In the genomic region with DNA sequence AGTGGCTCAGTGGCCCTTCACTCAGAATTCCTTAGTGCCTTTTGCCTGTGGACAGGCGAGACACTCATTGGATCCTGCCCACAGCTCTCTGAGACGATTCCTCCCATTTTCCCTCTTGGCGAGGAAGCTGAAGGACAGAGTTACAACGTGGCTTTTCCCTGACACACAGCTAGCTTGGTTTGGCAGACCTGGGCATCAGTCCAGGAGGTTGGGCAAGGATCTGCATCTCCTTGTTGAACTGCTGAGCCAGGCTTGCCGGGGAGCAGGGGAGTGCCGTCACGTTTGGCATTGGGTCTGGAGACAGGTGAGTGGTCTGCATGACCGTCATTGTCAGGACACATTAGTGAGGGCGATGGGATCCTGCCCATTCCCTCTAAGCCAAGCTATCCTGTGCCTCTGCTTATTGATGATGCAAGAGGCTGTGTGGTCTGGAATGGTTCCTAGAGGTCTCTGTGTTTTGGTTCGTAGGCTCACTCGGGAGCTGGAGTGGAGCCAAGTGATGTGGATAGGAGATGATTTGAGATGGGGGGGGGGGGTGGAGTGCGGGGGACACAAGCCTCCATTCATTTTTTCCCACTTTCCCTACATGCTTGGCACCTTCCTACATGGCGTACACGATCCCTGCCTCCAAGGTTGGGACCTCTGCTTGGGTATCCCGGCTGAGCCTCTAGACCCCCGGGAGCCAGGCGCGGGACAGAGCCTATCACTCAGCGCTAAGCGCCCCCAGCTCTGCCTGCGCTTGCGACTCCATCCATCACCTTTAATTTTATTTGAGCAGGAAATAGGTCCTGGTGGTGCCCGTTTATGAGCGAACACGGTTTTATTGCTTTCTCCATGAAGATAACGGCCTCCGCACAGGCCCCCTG, we compare ENCODE assay signal across 11 mouse cellular contexts. TPM values are rescaled to one million over a fixed set of nuclear protein-coding genes. Genes with fewer than 3 reads are reported as not detected.
DNase-seq lines count a peak whose midpoint lies in the region; ATAC-seq and TF ChIP-seq lines count a peak whose summit lies in the region.
"Had no signal": no experiment of that assay in that cellular context is flagged by ENCODE, and none has a peak within 500 bp of the region (broad histone marks: within the 10 kb centered on the region; RNA-seq: fewer than 3 reads in every experiment).

No protein-coding gene starts in this region.

- H3K9ac ChIP-seq in hindbrain, embryonic 16.5 days (ENCODE audit: low read depth, low read length): no peak overlapping the region
- no peak overlapping the region for H3K9ac ChIP-seq in hindbrain, postnatal 0 days (replicated peaks; ENCODE audit: low read length)
- no peak overlapping the region for H3K9ac ChIP-seq in midbrain, embryonic 16.5 days (ENCODE audit: low read depth, low read length)
- no peak overlapping the region for H3K9ac ChIP-seq in midbrain, embryonic 13.5 days (replicated peaks)
- H3K9ac ChIP-seq: stomach, embryonic 15.5 days had no signal

- no peak overlapping the region for H3K4me3 ChIP-seq in hindbrain, embryonic 16.5 days (ENCODE audit: low read length)
- no peak overlapping the region for H3K4me3 ChIP-seq in hindbrain, postnatal 0 days (ENCODE audit: low read length)
- no peak overlapping the region for H3K4me3 ChIP-seq in midbrain, embryonic 16.5 days (ENCODE audit: low read depth, low read length)
- H3K4me3 ChIP-seq in midbrain, embryonic 13.5 days (replicated peaks): no peak overlapping the region
- H3K4me3 ChIP-seq: stomach, embryonic 15.5 days had no signal

- 62% methylated on average over 27 of the region's 27 CpGs for WGBS in hindbrain, embryonic 16.5 days
- WGBS in hindbrain, postnatal 0 days: 56% methylated on average over 27 of the region's 27 CpGs
- 73% methylated on average over 27 of the region's 27 CpGs for WGBS in midbrain, embryonic 16.5 days
- WGBS in midbrain, embryonic 13.5 days: 84% methylated on average over 27 of the region's 27 CpGs

- ATAC-seq in hindbrain, embryonic 16.5 days: peak; percentile 52
- no peak for ATAC-seq in hindbrain, postnatal 0 days
- ATAC-seq in midbrain, embryonic 16.5 days: no peak
- ATAC-seq in midbrain, embryonic 13.5 days: no peak

- no peaks in the 10 kb centered on the region for H3K9me3 ChIP-seq in hindbrain, embryonic 16.5 days (ENCODE audit: control insufficient read depth, low read length)
- H3K9me3 ChIP-seq in hindbrain, postnatal 0 days (ENCODE audit: low read length): no peaks in the 10 kb centered on the region
- no peaks in the 10 kb centered on the region for H3K9me3 ChIP-seq in midbrain, embryonic 16.5 days (replicated peaks; ENCODE audit: control insufficient read depth, low read length, poor library complexity, severe bottlenecking)
- no peaks in the 10 kb centered on the region for H3K9me3 ChIP-seq in midbrain, embryonic 13.5 days
- H3K9me3 ChIP-seq: stomach, embryonic 15.5 days had no signal

- DNase-seq in hindbrain, postnatal 0 days (ENCODE audit: low spot score): no peak
- peak; percentile 16 for DNase-seq in urinary bladder, postnatal 25 days (ENCODE audit: low spot score)
- no peak for DNase-seq in urinary bladder, postnatal 4 days (ENCODE audit: low spot score in 2 of 2)
- peak; percentile 47 for DNase-seq in forelimb bud, embryonic 11.5 days (ENCODE audit: low read depth, low spot score)
- DNase-seq: gastrocnemius, postnatal 25 days had no signal

- peaks cover 6% of the 10 kb centered on the region for H3K4me1 ChIP-seq in hindbrain, embryonic 16.5 days (ENCODE audit: control insufficient read depth, insufficient read depth, low read depth, low read length)
- H3K4me1 ChIP-seq in hindbrain, postnatal 0 days (ENCODE audit: insufficient read depth, low read length): no peaks in the 10 kb centered on the region
- H3K4me1 ChIP-seq in midbrain, embryonic 16.5 days (ENCODE audit: control insufficient read depth, insufficient read depth, low read length): no peaks in the 10 kb centered on the region
- peaks cover 5% of the 10 kb centered on the region for H3K4me1 ChIP-seq in midbrain, embryonic 13.5 days (replicated peaks)
- H3K4me1 ChIP-seq: stomach, embryonic 15.5 days had no signal

- no peak overlapping the region for H3K27ac ChIP-seq in hindbrain, embryonic 16.5 days (ENCODE audit: low read depth, low read length)
- no peak overlapping the region for H3K27ac ChIP-seq in hindbrain, postnatal 0 days
- no peak overlapping the region for H3K27ac ChIP-seq in midbrain, embryonic 16.5 days (ENCODE audit: low read length)
- no peak overlapping the region for H3K27ac ChIP-seq in midbrain, embryonic 13.5 days
- H3K27ac ChIP-seq: stomach, embryonic 15.5 days had no signal

- no peaks in the 10 kb centered on the region for H3K27me3 ChIP-seq in hindbrain, embryonic 16.5 days (replicated peaks; ENCODE audit: control insufficient read depth, insufficient read depth, low read length)
- no peaks in the 10 kb centered on the region for H3K27me3 ChIP-seq in hindbrain, postnatal 0 days (ENCODE audit: insufficient read depth, low read length)
- no peaks in the 10 kb centered on the region for H3K27me3 ChIP-seq in midbrain, embryonic 16.5 days (ENCODE audit: control insufficient read depth, insufficient read depth, low read depth, low read length)
- no peaks in the 10 kb centered on the region for H3K27me3 ChIP-seq in midbrain, embryonic 13.5 days
- H3K27me3 ChIP-seq: stomach, embryonic 15.5 days had no signal

- no peaks in the 10 kb centered on the region for H3K36me3 ChIP-seq in hindbrain, embryonic 16.5 days (ENCODE audit: control insufficient read depth, insufficient read depth, low read length)
- no peaks in the 10 kb centered on the region for H3K36me3 ChIP-seq in hindbrain, postnatal 0 days (ENCODE audit: insufficient read depth, low read length)
- H3K36me3 ChIP-seq in midbrain, embryonic 16.5 days (ENCODE audit: control insufficient read depth, insufficient read depth, low read length): no peaks in the 10 kb centered on the region
- H3K36me3 ChIP-seq in midbrain, embryonic 13.5 days: no peaks in the 10 kb centered on the region
- H3K36me3 ChIP-seq: stomach, embryonic 15.5 days had no signal

- peak overlapping the region; percentile 31; the same call in 1 of the 2 replicates for H3K4me2 ChIP-seq in hindbrain, embryonic 16.5 days (ENCODE audit: low read length)
- H3K4me2 ChIP-seq in hindbrain, postnatal 0 days (ENCODE audit: low read depth, low read length): no peak overlapping the region
- H3K4me2 ChIP-seq in midbrain, embryonic 16.5 days (ENCODE audit: low read length): no peak overlapping the region
- no peak overlapping the region for H3K4me2 ChIP-seq in midbrain, embryonic 13.5 days (replicated peaks)
- H3K4me2 ChIP-seq: stomach, embryonic 15.5 days had no signal

- no peak for TF ChIP-seq CTCF in hindbrain, postnatal 0 days (IDR thresholded peaks at IDR 0.05; ENCODE audit: low read depth)

RNA-seq across cellular contexts. Expression of a gene that starts 9.5 kb away (rescaled TPM):
- 0.89 and 1.0 TPM in 2 replicates for polyA plus RNA-seq in hindbrain, embryonic 16.5 days (2015; fragmentation: Nextera tagmentation; extraction: Ambion mirVana)
- 2.4 and 2.8 TPM in 2 replicates for total RNA-seq in hindbrain, postnatal 0 days (2014; rRNA removed)
- polyA plus RNA-seq in hindbrain, postnatal 0 days (2015; fragmentation: Nextera tagmentation; extraction: Ambion mirVana): 0.69 and 0.83 TPM in 2 replicates
- polyA plus RNA-seq in midbrain, embryonic 16.5 days (2015; fragmentation: Nextera tagmentation; extraction: Ambion mirVana): 0.71 and 1.3 TPM in 2 replicates
- 0.13 and 0.18 TPM in 2 replicates for polyA plus RNA-seq in midbrain, embryonic 13.5 days (2015; fragmentation: Nextera tagmentation; extraction: Ambion mirVana)
- total RNA-seq: gastrocnemius, postnatal 25 days had no signal

RNA-seq across cellular contexts. Expression of a gene that starts 43.3 kb away (rescaled TPM):
- polyA plus RNA-seq in hindbrain, embryonic 16.5 days (2015; fragmentation: Nextera tagmentation; extraction: Ambion mirVana): 0.03 and 0.32 TPM in 2 replicates
- 0.14 and 0.42 TPM in 2 replicates for total RNA-seq in hindbrain, postnatal 0 days (2014; rRNA removed)
- 0.06 and 0.15 TPM in 2 replicates for polyA plus RNA-seq in hindbrain, postnatal 0 days (2015; fragmentation: Nextera tagmentation; extraction: Ambion mirVana)
- 0.09 and 0.10 TPM in 2 replicates for polyA plus RNA-seq in midbrain, embryonic 16.5 days (2015; fragmentation: Nextera tagmentation; extraction: Ambion mirVana)
- polyA plus RNA-seq in midbrain, embryonic 13.5 days (2015; fragmentation: Nextera tagmentation; extraction: Ambion mirVana): 0.07 and 0.09 TPM in 2 replicates
- total RNA-seq: gastrocnemius, postnatal 25 days; MEL had no signal
- polyA plus RNA-seq: intestine, embryonic 14.5 days; stomach, embryonic 15.5 days had no signal

Comparison
In these comparisons a context has a peak if more than half of its experiments do, and no peak if none do; other contexts are left out.
1. DNase-seq: peak in urinary bladder, postnatal 25 days (single experiment) and forelimb bud, embryonic 11.5 days (single experiment); none in hindbrain, postnatal 0 days (single experiment) and urinary bladder, postnatal 4 days (0 of 2).